Mouse (Mus musculus) hindbrain, postnatal 0 days (tissue): ENCODE data around the gene Htra2. TPM values are rescaled to one million over a fixed set of nuclear protein-coding genes. Genes with fewer than 3 reads are reported as not detected.

ENCODE experiments used
- ATAC-seq: fragments of 200-750 bp; cut with Nextera tagmentation; 2 replicates; pipeline ENCODE4 v1.8.0; 2017; ENCODE audit warnings: mild to moderate bottlenecking, moderate TSS enrichment, moderate library complexity
- DNase-seq: peaks from one replicate; pipeline ENCODE4 v3.0.0-alpha.2; 2015; ENCODE audit warnings: low spot score
- H3K27ac ChIP-seq: fragments of 300-500 bp; sonication (generic); 2 replicates; pipeline ENCODE4 v1.5.1; 2014; ENCODE audit warnings: mild to moderate bottlenecking
- H3K27me3 ChIP-seq: fragments of 300-500 bp; sonication (generic); 2 replicates; pipeline ENCODE4 v1.6.1; 2014; ENCODE audit warnings: low read length, mixed read lengths; ENCODE audit not compliant: insufficient read depth
- H3K36me3 ChIP-seq: fragments of 300-500 bp; sonication (generic); 2 replicates; pipeline ENCODE4 v1.6.1; 2014; ENCODE audit warnings: low read length, mixed read lengths; ENCODE audit not compliant: insufficient read depth
- H3K4me1 ChIP-seq: fragments of 300-500 bp; sonication (generic); 2 replicates; pipeline ENCODE4 v1.6.1; 2014; ENCODE audit warnings: antibody characterized with exemption, low read length, mixed read lengths; ENCODE audit not compliant: insufficient read depth
- H3K4me2 ChIP-seq: fragments of 300-500 bp; sonication (generic); 2 replicates; pipeline ENCODE4 v1.6.1; 2014; ENCODE audit warnings: low read depth, mild to moderate bottlenecking, low read length, moderate library complexity, mixed read lengths
- H3K4me3 ChIP-seq: fragments of 300-500 bp; sonication (generic); 2 replicates; pipeline ENCODE4 v1.5.1; 2014; ENCODE audit warnings: low read length
- H3K9ac ChIP-seq: fragments of 300-500 bp; sonication (generic); replicated peaks from 2 replicates; pipeline ENCODE4 v1.6.1; 2014; ENCODE audit warnings: mild to moderate bottlenecking, low read length, moderate library complexity, mixed read lengths
- H3K9me3 ChIP-seq: fragments of 300-500 bp; sonication (generic); 2 replicates; pipeline ENCODE4 v1.6.1; 2016; ENCODE audit warnings: low read length, mixed read lengths
- CTCF ChIP-seq: IDR thresholded peaks from 2 replicates; pipeline ENCODE4 v1.5.1; 2016; ENCODE audit warnings: antibody characterized with exemption, control low read depth, low read depth
- WGBS: fragments of 180-500 bp; shearing (Covaris S2); extraction: QIAGEN DNeasy Blood & Tissue Kit; methylation state at CpG from one replicate; pipeline ENCODE4 v1.1.7; 2014; 5-methylcytosine and 5-hydroxymethylcytosine counted together
- polyA plus RNA-seq: library from polyadenylated mRNA; unstranded; fragments of >200 nt; fragmentation: Nextera tagmentation; extraction: Ambion mirVana; gene quantifications from 2 replicates; pipeline ENCODE4 v1.2.1, GENCODE M21; 2015
- total RNA-seq: library from RNA; depleted of rRNA; stranded (reverse); fragments of >200 nt; gene quantifications from 2 replicates; pipeline ENCODE4 v1.2.3, GENCODE M21; 2014

Htra2 gene
- total and polyA plus RNA-seq, 2 experiments from 2014 or later = 48.4 to 82.9 TPM

DNA sequence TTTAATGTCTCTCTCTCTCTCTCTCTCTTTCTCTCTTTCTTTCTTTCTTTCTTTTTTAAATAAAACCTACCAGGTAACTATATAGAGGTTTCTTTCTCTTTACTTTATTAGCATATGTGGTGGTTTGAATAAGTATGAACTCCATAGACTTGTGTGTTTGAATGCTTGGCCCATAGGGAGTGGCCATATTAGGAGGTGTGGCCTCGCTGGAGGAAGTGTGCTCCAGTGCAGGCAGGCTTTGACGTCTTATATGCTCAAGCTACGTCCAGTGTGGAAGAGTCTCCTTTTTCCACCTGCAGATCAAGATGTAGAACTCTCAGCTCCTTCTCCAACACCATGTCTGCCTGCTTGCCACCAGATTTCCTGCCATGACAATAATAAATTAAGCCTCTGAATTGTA, 36.0 kb downstream of the Htra2 start:
- ATAC-seq (no peak), DNase-seq (no peak)
- Histone ChIP-seq H3K9ac (no peak overlapping the region), H3K9me3 (no peaks in the 10 kb centered on the region), H3K36me3 (no peaks in the 10 kb centered on the region), H3K4me2 (no peak overlapping the region), H3K27me3 (no peaks in the 10 kb centered on the region), H3K27ac (no peak overlapping the region), H3K4me1 (no peaks in the 10 kb centered on the region), H3K4me3 (no peak overlapping the region)
- no peak for TF ChIP-seq CTCF
- 73% methylated on average over 3 of the region's 3 CpGs for WGBS

DNA sequence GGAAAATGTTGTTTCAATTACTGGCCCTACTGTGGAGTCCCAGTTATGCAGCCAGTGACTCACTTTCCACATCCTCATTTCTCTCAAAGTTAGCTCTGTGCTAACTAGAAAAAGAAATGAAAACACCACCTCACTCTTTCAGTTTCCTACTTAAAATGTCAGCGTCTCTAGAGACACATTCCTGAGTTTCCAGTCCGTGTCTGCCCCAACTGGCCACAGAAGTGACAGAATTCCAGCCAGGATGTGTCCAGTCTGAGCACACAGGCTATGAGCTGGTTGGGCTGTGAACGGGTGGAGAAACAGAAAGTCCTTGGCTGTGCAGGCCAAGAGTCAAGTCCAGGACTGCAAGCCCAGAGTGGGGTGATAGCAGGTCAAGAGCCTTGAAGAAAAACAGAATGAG, 37.9 kb downstream of the Htra2 start:
- no peak for ATAC-seq
- 66% methylated on average over 3 of the region's 3 CpGs for WGBS
- DNase-seq = no peak

DNA sequence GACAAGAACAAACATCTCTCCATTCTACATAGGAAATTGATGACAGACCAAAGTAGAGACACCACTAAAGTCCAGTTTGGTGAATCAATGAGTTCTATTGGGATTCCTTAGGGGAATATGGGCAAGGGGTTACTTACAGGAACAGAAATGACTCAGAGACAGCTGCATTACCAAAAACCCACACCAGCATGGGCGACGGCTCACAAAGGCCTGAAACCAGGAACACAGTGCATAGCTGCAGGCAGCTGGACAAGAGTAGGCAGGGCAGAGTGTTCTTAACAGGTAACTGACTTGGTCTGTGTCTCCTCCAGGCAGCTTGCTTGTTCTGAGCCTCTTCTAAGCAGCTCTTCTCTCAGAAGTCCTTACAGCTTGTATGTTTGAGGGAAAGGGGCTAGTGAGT, 39.3 kb downstream of the Htra2 start:
- H3K4me1 ChIP-seq = no peaks in the 10 kb centered on the region
- H3K27me3 ChIP-seq = no peaks in the 10 kb centered on the region
- no peak overlapping the region for H3K4me2 ChIP-seq
- ATAC-seq (no peak), DNase-seq (no peak)
- H3K36me3 ChIP-seq = no peaks in the 10 kb centered on the region
- no peak for TF ChIP-seq CTCF
- no peak overlapping the region for H3K4me3 ChIP-seq
- no peaks in the 10 kb centered on the region for H3K9me3 ChIP-seq
- 81% methylated on average over 2 of the region's 2 CpGs for WGBS
- H3K9ac ChIP-seq = no peak overlapping the region
- H3K27ac ChIP-seq = no peak overlapping the region

More for the DNA sequence above, 37.9 kb downstream of the Htra2 start:
- Histone ChIP-seq H3K27me3 (no peaks in the 10 kb centered on the region), H3K4me2 (no peak overlapping the region), H3K36me3 (no peaks in the 10 kb centered on the region), H3K9me3 (no peaks in the 10 kb centered on the region), H3K4me3 (no peak overlapping the region), H3K27ac (no peak overlapping the region), H3K9ac (no peak overlapping the region), H3K4me1 (no peaks in the 10 kb centered on the region)
- TF ChIP-seq CTCF = no peak

- WGBS = 75% methylated on average over 12 of the region's 12 CpGs
- no peak overlapping the region for H3K4me3 ChIP-seq
- no peak for ATAC-seq
- DNase-seq = no peak
- H3K4me2 ChIP-seq = no peak overlapping the region
- no peaks in the 10 kb centered on the region for H3K4me1 ChIP-seq
- H3K36me3 ChIP-seq = no peaks in the 10 kb centered on the region
- H3K9ac ChIP-seq = no peak overlapping the region
- H3K27ac ChIP-seq = no peak overlapping the region
- no peaks in the 10 kb centered on the region for H3K9me3 ChIP-seq
- no peaks in the 10 kb centered on the region for H3K27me3 ChIP-seq
- TF ChIP-seq CTCF = no peak
These were observed 40.3 kb downstream of the Htra2 start for GRCm38 (mm10) chr6:83014482-83015466.

GRCm38 (mm10) chr6:83013444-83013843, 41.6 kb downstream of the Htra2 start:
- 70% methylated on average over 5 of the region's 5 CpGs for WGBS
- H3K9me3 ChIP-seq = no peaks in the 10 kb centered on the region
- no peak overlapping the region for H3K27ac ChIP-seq
- no peaks in the 10 kb centered on the region for H3K27me3 ChIP-seq
- H3K9ac ChIP-seq = no peak overlapping the region
- no peaks in the 10 kb centered on the region for H3K4me1 ChIP-seq
- DNase-seq (no peak), ATAC-seq (no peak)
- H3K36me3 ChIP-seq = no peaks in the 10 kb centered on the region
- H3K4me2 ChIP-seq = no peak overlapping the region
- no peak overlapping the region for H3K4me3 ChIP-seq
- TF ChIP-seq CTCF = no peak

DNA sequence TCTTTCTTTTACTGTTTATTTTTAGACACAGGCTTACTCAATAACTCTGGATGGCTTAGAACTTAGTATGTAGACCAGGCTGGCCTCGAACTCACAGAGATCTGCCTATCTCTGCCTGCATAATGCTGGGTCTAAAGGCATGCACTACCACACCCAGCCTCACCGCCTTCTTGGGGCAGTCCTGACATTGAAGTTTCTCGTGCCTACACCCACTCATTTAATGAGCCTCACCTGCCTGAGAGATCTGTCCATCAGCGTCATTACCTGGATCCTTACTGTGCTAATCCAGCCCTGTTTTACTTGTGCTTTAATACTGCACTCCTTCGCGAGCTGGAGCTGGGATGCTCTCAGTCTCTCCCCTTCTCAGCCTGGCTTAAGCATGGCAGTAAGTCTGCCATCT, 43.3 kb downstream of the Htra2 start:
- Histone ChIP-seq H3K9me3 (no peaks in the 10 kb centered on the region), H3K4me2 (no peak overlapping the region), H3K9ac (no peak overlapping the region), H3K36me3 (no peaks in the 10 kb centered on the region), H3K4me3 (no peak overlapping the region), H3K27ac (no peak overlapping the region), H3K4me1 (no peaks in the 10 kb centered on the region), H3K27me3 (no peaks in the 10 kb centered on the region)
- DNase-seq (no peak), ATAC-seq (no peak)
- 79% methylated on average over 6 of the region's 6 CpGs for WGBS
- no peak for TF ChIP-seq CTCF

GRCm38 (mm10) chr6:83011255-83011654, 43.8 kb downstream of the Htra2 start:
- Histone ChIP-seq H3K4me2 (no peak overlapping the region), H3K9ac (no peak overlapping the region), H3K36me3 (no peaks in the 10 kb centered on the region), H3K27ac (no peak overlapping the region), H3K27me3 (no peaks in the 10 kb centered on the region), H3K4me3 (no peak overlapping the region), H3K9me3 (no peaks in the 10 kb centered on the region), H3K4me1 (no peaks in the 10 kb centered on the region)
- WGBS = 82% methylated on average over 7 of the region's 7 CpGs
- ATAC-seq = no peak
- DNase-seq = no peak
- no peak for TF ChIP-seq CTCF
